Mouse (Mus musculus): ENCODE measurements around the gene Tmem175.

- no peak for TF ChIP-seq CTCF (conservative IDR thresholded peaks at IDR 0.05; ENCODE audit: insufficient read depth, insufficient read length, low read depth, low read length)
- TF ChIP-seq POLR2A (IDR thresholded peaks at IDR 0.05; ENCODE audit: low read depth, low read length), result no peak
Observed at GRCm38 (mm10) chr5:108602537-108602936, 27.0 kb upstream of the Tmem175 start.
